Mouse (Mus musculus): ENCODE data around the gene Slx1b.
A peak's percentile ranks its signal among the peaks of the same experiment; 100 is the strongest.
"Not testable (repeated sequence)": the region's sequence is repeated elsewhere in the genome, so short reads cannot be mapped to it uniquely, and the experiment has no call there.

Slx1b gene

GRCm38 (mm10) chr7:126702861-126703756 lies 7.5 kb upstream of the Slx1b start:
- no peak for DNase-seq (ENCODE audit: low spot score in 2 of 2)

- DNase-seq (ENCODE audit: low spot score in 2 of 2): no peak
These were observed 6.8 kb upstream of the Slx1b start for GRCm38 (mm10) chr7:126702358-126702757.

- DNase-seq (ENCODE audit: low spot score in 2 of 2): no peak
These were observed 6.2 kb upstream of the Slx1b start for GRCm38 (mm10) chr7:126701559-126702357.

GRCm38 (mm10) chr7:126701070-126701469 lies 5.5 kb upstream of the Slx1b start:
- peak; percentile 95 to 96 for DNase-seq (ENCODE audit: low spot score in 2 of 2)

- DNase-seq (ENCODE audit: low spot score in 2 of 2): no peak
These were observed 4.8 kb upstream of the Slx1b start for GRCm38 (mm10) chr7:126700063-126701015.

- no peak for DNase-seq (ENCODE audit: low spot score in 2 of 2)
These were observed 2.3 kb upstream of the Slx1b start for GRCm38 (mm10) chr7:126697838-126698237.

GRCm38 (mm10) chr7:126696886-126697285 lies 1.3 kb upstream of the Slx1b start:
- DNase-seq (ENCODE audit: low spot score in 2 of 2): no peak

GRCm38 (mm10) chr7:126696303-126696702 lies 719 bp upstream of the Slx1b start:
- DNase-seq (ENCODE audit: low spot score in 2 of 2): peak in 1 of 2 experiments; percentile 31

- DNase-seq (ENCODE audit: low spot score in 2 of 2): no peak
These were observed 373 bp downstream of the Slx1b start, which contains the start of gene Bola2 for GRCm38 (mm10) chr7:126695210-126695611. TSS of gene Bola2 (plus strand) at chr7:126695401.

- DNase-seq (ENCODE audit: low spot score in 2 of 2): no peak
These were observed 1.0 kb downstream of the Slx1b start for GRCm38 (mm10) chr7:126694441-126695051.

GRCm38 (mm10) chr7:126693781-126694180 lies 1.8 kb downstream of the Slx1b start:
- DNase-seq (ENCODE audit: low spot score in 2 of 2): no peak

GRCm38 (mm10) chr7:126693256-126693655 lies 2.3 kb downstream of the Slx1b start:
- DNase-seq (ENCODE audit: low spot score in 2 of 2): peak; percentile 86 to 87

GRCm38 (mm10) chr7:126692426-126692825 lies 3.2 kb downstream of the Slx1b start:
- no peak for DNase-seq (ENCODE audit: low spot score in 2 of 2)

GRCm38 (mm10) chr7:126691676-126692075 lies 3.9 kb downstream of the Slx1b start:
- no peak for DNase-seq (ENCODE audit: low spot score in 2 of 2)

GRCm38 (mm10) chr7:126690737-126691136 lies 4.8 kb downstream of the Slx1b start:
- no peak for DNase-seq (ENCODE audit: low spot score in 2 of 2)

GRCm38 (mm10) chr7:126689021-126689420 lies 6.6 kb downstream of the Slx1b start:
- DNase-seq (ENCODE audit: low spot score in 2 of 2): no peak

GRCm38 (mm10) chr7:126688156-126688555 lies 7.4 kb downstream of the Slx1b start:
- not testable (repeated sequence) for DNase-seq (ENCODE audit: low spot score in 2 of 2)

- DNase-seq (ENCODE audit: low spot score in 2 of 2): no peak
These were observed 14.4 kb downstream of the Slx1b start for GRCm38 (mm10) chr7:126681221-126681620.

- DNase-seq (ENCODE audit: low spot score in 2 of 2): no peak
These were observed 15.9 kb downstream of the Slx1b start for GRCm38 (mm10) chr7:126679683-126680082.

GRCm38 (mm10) chr7:126678545-126679341 lies 16.8 kb downstream of the Slx1b start:
- DNase-seq (ENCODE audit: low spot score in 2 of 2): no peak

All from right cerebral cortex, adult 2 months (tissue).